Mouse (Mus musculus): ENCODE results near the gene Lingo3.

- TF ChIP-seq POLR2A (IDR thresholded peaks at IDR 0.05; ENCODE audit: borderline replicate concordance, control insufficient read depth, low read depth, low read length) (no peak), CTCF (IDR thresholded peaks at IDR 0.05; ENCODE audit: control insufficient read depth, insufficient read depth, low read length) (no peak)
These were observed 46.4 kb downstream of the Lingo3 start for GRCm38 (mm10) chr10:80797186-80798149.
